Mouse (Mus musculus) heart, embryonic 14.5 days (tissue): ENCODE measurements around the gene Eif4e3. TPM values are rescaled to one million over a fixed set of nuclear protein-coding genes. Genes with fewer than 3 reads are reported as not detected.

Source experiments
- ATAC-seq: fragments of 200-750 bp; cut with Nextera tagmentation; 2 replicates; pipeline ENCODE4 v1.8.0; 2017; ENCODE audit warnings: low read depth, moderate TSS enrichment; ENCODE audit not compliant: insufficient number of reproducible peaks, insufficient read depth, low FRiP score
- H3K27ac ChIP-seq, 2 experiments: fragments of 200-500 bp in 1 of 2; fragments of 300-500 bp in 1 of 2; sonication (generic) in 1 of 2; replicated peaks in 1 of 2; 2 replicates each; pipeline ENCODE4 v1.5.1; 2012 to 2014; ENCODE audit warnings: low read depth in 2 of 2, low read length in 2 of 2, control low read depth in 1 of 2, mild to moderate bottlenecking in 1 of 2, mixed read lengths in 1 of 2; ENCODE audit not compliant: control insufficient read depth in 1 of 2, insufficient read depth in 1 of 2
- H3K27me3 ChIP-seq: fragments of 300-500 bp; sonication (generic); 2 replicates; pipeline ENCODE4 v1.6.1; 2014; ENCODE audit warnings: mild to moderate bottlenecking, low read length, control low read depth; ENCODE audit not compliant: control insufficient read depth, insufficient read depth
- H3K36me3 ChIP-seq: fragments of 300-500 bp; sonication (generic); 2 replicates; pipeline ENCODE4 v1.6.1; 2014; ENCODE audit warnings: mild to moderate bottlenecking, control low read depth, low read length, mixed read lengths; ENCODE audit not compliant: control insufficient read depth, insufficient read depth
- H3K4me1 ChIP-seq, 2 experiments: fragments of 200-500 bp in 1 of 2; fragments of 300-500 bp in 1 of 2; sonication (generic) in 1 of 2; 2 replicates each; pipeline ENCODE4 v1.6.1; 2012 to 2014; ENCODE audit warnings: low read length in 2 of 2, control low read depth in 1 of 2, mixed read lengths in 1 of 2; ENCODE audit not compliant: control insufficient read depth in 2 of 2, insufficient read depth in 2 of 2
- H3K4me2 ChIP-seq: fragments of 300-500 bp; sonication (generic); 2 replicates; pipeline ENCODE4 v1.6.1; 2014; ENCODE audit warnings: mild to moderate bottlenecking, low read length
- H3K4me3 ChIP-seq, 2 experiments: fragments of 200-500 bp in 1 of 2; fragments of 300-500 bp in 1 of 2; sonication (generic) in 1 of 2; 2 replicates each; pipeline ENCODE4 v1.5.1; 2012 to 2014; ENCODE audit warnings: low read length in 2 of 2, mild to moderate bottlenecking in 2 of 2, control low read depth in 1 of 2, low read depth in 1 of 2, moderate library complexity in 1 of 2; ENCODE audit not compliant: control insufficient read depth in 1 of 2, insufficient read depth in 1 of 2
- H3K9ac ChIP-seq: fragments of 300-500 bp; sonication (generic); 2 replicates; pipeline ENCODE4 v1.6.1; 2014; ENCODE audit warnings: mild to moderate bottlenecking, low read length
- H3K9me3 ChIP-seq: fragments of 300-500 bp; sonication (generic); 2 replicates; pipeline ENCODE4 v1.6.1; 2016; ENCODE audit warnings: low read length, control low read depth; ENCODE audit not compliant: control insufficient read depth
- WGBS: fragments of 180-500 bp; shearing (Covaris S2); extraction: QIAGEN DNeasy Blood & Tissue Kit; methylation state at CpG from one replicate; pipeline ENCODE4 v1.1.7; 2014; 5-methylcytosine and 5-hydroxymethylcytosine counted together
- polyA plus RNA-seq: library from polyadenylated mRNA; unstranded; fragments of >200 nt; fragmentation: Nextera tagmentation; extraction: Ambion mirVana; gene quantifications from 2 replicates; pipeline ENCODE4 v1.2.1, GENCODE M21; 2014

Gene Eif4e3
- polyA plus RNA-seq, 1 experiment from 2014 or later = 7.9 TPM

GRCm38 (mm10) chr6:99620471-99620870 is 46.1 kb downstream of the Eif4e3 start:
- Histone ChIP-seq H3K9ac (no peak overlapping the region), H3K36me3 (no peaks in the 10 kb centered on the region), H3K27me3 (no peaks in the 10 kb centered on the region), H3K27ac (no peak overlapping the region), H3K4me2 (no peak overlapping the region), H3K4me1 (peaks cover 0 to 2% of the 10 kb centered on the region in 2 experiments; a peak in 2 of 4 replicates), H3K4me3 (no peak overlapping the region), H3K9me3 (no peaks in the 10 kb centered on the region)
- ATAC-seq = no peak
- WGBS = 85% methylated on average over 7 of the region's 7 CpGs

GRCm38 (mm10) chr6:99619964-99620363 is 46.6 kb downstream of the Eif4e3 start:
- H3K27ac ChIP-seq = no peak overlapping the region
- no peak overlapping the region for H3K4me2 ChIP-seq
- peaks cover 3 to 6% of the 10 kb centered on the region in 2 experiments; a peak in 3 of 4 replicates for H3K4me1 ChIP-seq
- no peak overlapping the region for H3K4me3 ChIP-seq
- 42% methylated on average over 8 of the region's 8 CpGs for WGBS
- no peaks in the 10 kb centered on the region for H3K9me3 ChIP-seq
- H3K27me3 ChIP-seq = no peaks in the 10 kb centered on the region
- no peaks in the 10 kb centered on the region for H3K36me3 ChIP-seq
- H3K9ac ChIP-seq = no peak overlapping the region
- no peak for ATAC-seq

GRCm38 (mm10) chr6:99619466-99619865 is 47.1 kb downstream of the Eif4e3 start:
- Histone ChIP-seq H3K4me2 (no peak overlapping the region), H3K4me3 (no peak overlapping the region)

GRCm38 (mm10) chr6:99617867-99618266 is 48.7 kb downstream of the Eif4e3 start:
- H3K27ac ChIP-seq = no peak overlapping the region
- 76% methylated on average over 7 of the region's 7 CpGs for WGBS

More at GRCm38 (mm10) chr6:99619466-99619865, 47.1 kb downstream of the Eif4e3 start:
- WGBS = 69% methylated on average over 8 of the region's 8 CpGs
- no peak overlapping the region for H3K9ac ChIP-seq
- H3K9me3 ChIP-seq = no peaks in the 10 kb centered on the region
- ATAC-seq = no peak
- no peaks in the 10 kb centered on the region for H3K27me3 ChIP-seq
- H3K4me1 ChIP-seq = peaks cover 8 to 10% of the 10 kb centered on the region in 2 experiments; a peak in 3 of 4 replicates
- H3K36me3 ChIP-seq = no peaks in the 10 kb centered on the region
- no peak overlapping the region for H3K27ac ChIP-seq

GRCm38 (mm10) chr6:99617415-99617814 is 49.2 kb downstream of the Eif4e3 start:
- Histone ChIP-seq H3K4me1 (peaks cover 8 to 10% of the 10 kb centered on the region in 2 experiments; a peak in 3 of 4 replicates), H3K27me3 (no peaks in the 10 kb centered on the region), H3K4me2 (no peak overlapping the region), H3K9ac (no peak overlapping the region), H3K27ac (no peak overlapping the region), H3K36me3 (no peaks in the 10 kb centered on the region), H3K9me3 (no peaks in the 10 kb centered on the region), H3K4me3 (no peak overlapping the region)
- no peak for ATAC-seq
- 80% methylated on average over 1 of the region's 1 CpGs for WGBS

More at GRCm38 (mm10) chr6:99617867-99618266, 48.7 kb downstream of the Eif4e3 start:
- Histone ChIP-seq H3K9ac (no peak overlapping the region), H3K9me3 (no peaks in the 10 kb centered on the region), H3K4me3 (no peak overlapping the region), H3K27me3 (no peaks in the 10 kb centered on the region), H3K36me3 (no peaks in the 10 kb centered on the region), H3K4me1 (peaks cover 8 to 10% of the 10 kb centered on the region in 2 experiments; a peak in 3 of 4 replicates), H3K4me2 (no peak overlapping the region)
- ATAC-seq = no peak

- no peak overlapping the region for H3K4me3 ChIP-seq
- ATAC-seq = no peak
- no peak overlapping the region for H3K27ac ChIP-seq
- H3K27me3 ChIP-seq = no peaks in the 10 kb centered on the region
- H3K4me1 ChIP-seq = peaks cover 8 to 10% of the 10 kb centered on the region in 2 experiments; a peak in 3 of 4 replicates
- H3K4me2 ChIP-seq = no peak overlapping the region
- H3K9me3 ChIP-seq = no peaks in the 10 kb centered on the region
- no peak overlapping the region for H3K9ac ChIP-seq
- 43% methylated on average over 10 of the region's 10 CpGs for WGBS
- no peaks in the 10 kb centered on the region for H3K36me3 ChIP-seq
These were observed 51.3 kb downstream of the Eif4e3 start for GRCm38 (mm10) chr6:99615272-99615751.

- ATAC-seq = no peak
- no peaks in the 10 kb centered on the region for H3K27me3 ChIP-seq
- H3K4me2 ChIP-seq = no peak overlapping the region
- no peak overlapping the region for H3K27ac ChIP-seq
- H3K4me3 ChIP-seq = no peak overlapping the region
- no peaks in the 10 kb centered on the region for H3K9me3 ChIP-seq
- no peak overlapping the region for H3K9ac ChIP-seq
- peaks cover 8 to 10% of the 10 kb centered on the region in 2 experiments; a peak in 3 of 4 replicates for H3K4me1 ChIP-seq
- H3K36me3 ChIP-seq = no peaks in the 10 kb centered on the region
- 54% methylated on average over 17 of the region's 17 CpGs for WGBS
These were observed 51.9 kb downstream of the Eif4e3 start for GRCm38 (mm10) chr6:99614566-99615271.
